Mouse (Mus musculus) MEL-GATA-1-ER (cell line): ENCODE measurements at regions not wholly inside any gene's neighbourhood (a gene's known extent, or its start where the extent isn't known, plus 50 kb on each side); places are given as distances from the start of the nearest gene placed in this dataset.

ENCODE experiments used
- DNase-seq: peaks from one replicate; pipeline ENCODE4 v3.0.0-alpha.2; 2012; ENCODE audit warnings: low read depth; ENCODE audit errors: extremely low read depth

GRCm38 (mm10) chr5:73729646-73730045 is 78.5 kb downstream of the Spata18 start:
- no peak for DNase-seq

- no peak for DNase-seq
Observed at GRCm38 (mm10) chr5:73731423-73731822, 80.2 kb downstream of the Spata18 start.

GRCm38 (mm10) chr5:73731991-73732565 is 80.9 kb downstream of the Spata18 start:
- no peak for DNase-seq

- DNase-seq: no peak
Observed at GRCm38 (mm10) chr5:73740766-73741165, 89.6 kb downstream of the Spata18 start.

GRCm38 (mm10) chr5:73741441-73741840 is 90.3 kb downstream of the Spata18 start:
- no peak for DNase-seq

GRCm38 (mm10) chr5:73743953-73744352 is 92.8 kb downstream of the Spata18 start:
- no peak for DNase-seq

- DNase-seq: no peak
Observed at GRCm38 (mm10) chr5:73749791-73750190, 98.6 kb downstream of the Spata18 start.

- no peak for DNase-seq
Observed at GRCm38 (mm10) chr5:73752225-73752644, 101.1 kb downstream of the Spata18 start.

GRCm38 (mm10) chr5:73753827-73754226 is 102.6 kb downstream of the Spata18 start:
- DNase-seq: no peak

- no peak for DNase-seq
Observed at GRCm38 (mm10) chr5:73758534-73758933, 107.4 kb downstream of the Spata18 start.

GRCm38 (mm10) chr5:73761236-73761635 is 110.1 kb downstream of the Spata18 start:
- DNase-seq: no peak

GRCm38 (mm10) chr5:73761709-73762108 is 110.5 kb downstream of the Spata18 start:
- DNase-seq: no peak

GRCm38 (mm10) chr5:73764226-73764625 is 113.0 kb downstream of the Spata18 start:
- no peak for DNase-seq

GRCm38 (mm10) chr5:73765466-73765865 is 114.3 kb downstream of the Spata18 start:
- no peak for DNase-seq

- no peak for DNase-seq
Observed at GRCm38 (mm10) chr5:73768253-73768652, 117.1 kb downstream of the Spata18 start.

- DNase-seq: no peak
Observed at GRCm38 (mm10) chr5:73775775-73776548, 124.8 kb downstream of the Spata18 start.

GRCm38 (mm10) chr5:73777282-73777921 is 126.2 kb downstream of the Spata18 start:
- DNase-seq: no peak

GRCm38 (mm10) chr5:73781190-73781940 is 130.2 kb downstream of the Spata18 start:
- no peak for DNase-seq

GRCm38 (mm10) chr5:73782214-73783091 is 131.3 kb downstream of the Spata18 start:
- no peak for DNase-seq

GRCm38 (mm10) chr5:73787275-73787674 is 136.1 kb downstream of the Spata18 start:
- DNase-seq: no peak

GRCm38 (mm10) chr5:73792216-73792615 is 141.0 kb downstream of the Spata18 start:
- DNase-seq: no peak
